Mouse (Mus musculus) ovary, adult 2 months (tissue): Measurements from ENCODE around the gene Gm39653. TPM values are rescaled to one million over a fixed set of nuclear protein-coding genes. Genes with fewer than 3 reads are reported as not detected.

Experiments used
- polyA plus RNA-seq: library from polyadenylated mRNA; depleted of rRNA; stranded (reverse); fragments of >200 nt; gene quantifications from 2 replicates; pipeline ENCODE4 v1.2.3, GENCODE M21; 2012; rRNA removed

Gm39653 gene
- polyA plus RNA-seq: not detected in 2 replicates

DNA sequence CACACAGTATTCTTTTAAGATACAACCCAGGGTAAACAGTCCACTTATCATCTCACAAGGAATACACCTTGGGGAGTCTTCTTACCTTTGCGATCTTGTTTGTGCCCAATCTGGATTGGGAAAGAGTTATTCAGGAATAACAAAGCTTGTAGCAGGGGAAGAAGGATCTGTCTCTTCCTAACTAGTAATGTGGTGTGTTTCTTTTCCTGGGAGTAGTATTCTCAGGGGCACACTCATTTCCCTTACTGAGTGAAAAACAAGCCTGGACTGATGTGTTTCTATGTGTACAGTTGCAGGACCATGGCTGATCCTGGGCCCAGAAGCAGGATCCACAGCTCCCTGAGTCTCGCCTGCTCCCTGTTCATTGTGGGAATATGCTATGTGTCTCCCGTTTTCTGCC lies at the start of gene Gm39653:
Gm39653 (plus strand) TSS at position 301 of the 400 bp plus-strand sequence.

Other genes with a start within 250 kb of the Gm39653 start
- 4.8 and 5.4 TPM in 2 replicates for gene Adam23, start 170.1 kb upstream of the Gm39653 start, polyA plus RNA-seq
- gene Dytn, start 71.0 kb downstream of the Gm39653 start, polyA plus RNA-seq: 0.05 and 0.07 TPM in 2 replicates
- gene Mdh1b, start 114.3 kb downstream of the Gm39653 start, polyA plus RNA-seq: 0.93 TPM in 2 replicates
- gene Fastkd2, start 114.6 kb downstream of the Gm39653 start, polyA plus RNA-seq: 1.4 and 1.9 TPM in 2 replicates
- gene 4933402D24Rik, start 153.3 kb downstream of the Gm39653 start, polyA plus RNA-seq: not detected in 2 replicates